Mouse (Mus musculus): ENCODE results near the gene Adgrf5.

Adgrf5 gene

GRCm38 (mm10) chr17:43378703-43379102 lies 18.5 kb downstream of the Adgrf5 start:
- no peak for DNase-seq (ENCODE audit: low read depth)

- peak; percentile 70 for DNase-seq (ENCODE audit: low read depth)
Observed at GRCm38 (mm10) chr17:43386331-43386730, 26.1 kb downstream of the Adgrf5 start.

GRCm38 (mm10) chr17:43387171-43387570 lies 26.9 kb downstream of the Adgrf5 start:
- DNase-seq (ENCODE audit: low read depth) = no peak

GRCm38 (mm10) chr17:43389256-43389655 lies 29.0 kb downstream of the Adgrf5 start:
- no peak for DNase-seq (ENCODE audit: low read depth)

- no peak for DNase-seq (ENCODE audit: low read depth)
Observed at GRCm38 (mm10) chr17:43392191-43392590, 31.9 kb downstream of the Adgrf5 start.

- no peak for DNase-seq (ENCODE audit: low read depth)
Observed at GRCm38 (mm10) chr17:43393669-43394068, 33.4 kb downstream of the Adgrf5 start.

- no peak for DNase-seq (ENCODE audit: low read depth)
Observed at GRCm38 (mm10) chr17:43395400-43396258, 35.4 kb downstream of the Adgrf5 start.

GRCm38 (mm10) chr17:43398612-43399011 lies 38.4 kb downstream of the Adgrf5 start:
- no peak for DNase-seq (ENCODE audit: low read depth)

- DNase-seq (ENCODE audit: low read depth) = no peak
Observed at GRCm38 (mm10) chr17:43399151-43399550, 38.9 kb downstream of the Adgrf5 start.

- DNase-seq (ENCODE audit: low read depth) = no peak
Observed at GRCm38 (mm10) chr17:43400483-43400882, 40.2 kb downstream of the Adgrf5 start.

- no peak for DNase-seq (ENCODE audit: low read depth)
Observed at GRCm38 (mm10) chr17:43403851-43404250, 43.6 kb downstream of the Adgrf5 start.

- DNase-seq (ENCODE audit: low read depth) = no peak
Observed at GRCm38 (mm10) chr17:43404408-43404807, 44.2 kb downstream of the Adgrf5 start.

GRCm38 (mm10) chr17:43406321-43406720 lies 46.1 kb downstream of the Adgrf5 start:
- no peak for DNase-seq (ENCODE audit: low read depth)

- DNase-seq (ENCODE audit: low read depth) = peak; percentile 89
Observed at GRCm38 (mm10) chr17:43407548-43407947, 47.3 kb downstream of the Adgrf5 start.

- DNase-seq (ENCODE audit: low read depth) = no peak
Observed at GRCm38 (mm10) chr17:43413182-43413581, 52.9 kb downstream of the Adgrf5 start.

GRCm38 (mm10) chr17:43419204-43419603 lies 59.0 kb downstream of the Adgrf5 start:
- DNase-seq (ENCODE audit: low read depth) = no peak

- DNase-seq (ENCODE audit: low read depth) = no peak
Observed at GRCm38 (mm10) chr17:43420381-43420780, 60.1 kb downstream of the Adgrf5 start.

- DNase-seq (ENCODE audit: low read depth) = no peak
Observed at GRCm38 (mm10) chr17:43423953-43424352, 63.7 kb downstream of the Adgrf5 start.

GRCm38 (mm10) chr17:43431692-43432091 lies 71.4 kb downstream of the Adgrf5 start:
- no peak for DNase-seq (ENCODE audit: low read depth)

- no peak for DNase-seq (ENCODE audit: low read depth)
Observed at GRCm38 (mm10) chr17:43434485-43434884, 74.2 kb downstream of the Adgrf5 start.

- no peak for DNase-seq (ENCODE audit: low read depth)
Observed at GRCm38 (mm10) chr17:43451216-43451615, 91.0 kb downstream of the Adgrf5 start.

GRCm38 (mm10) chr17:43458598-43458997 lies 98.3 kb downstream of the Adgrf5 start:
- peak; percentile 89 for DNase-seq (ENCODE audit: low read depth)

- no peak for DNase-seq (ENCODE audit: low read depth)
Observed at GRCm38 (mm10) chr17:43459737-43460230, 99.5 kb downstream of the Adgrf5 start.

Measured in NIH3T3 (cell line).